Mouse (Mus musculus): Measurements from ENCODE around the gene Mlc1. TPM values are rescaled to one million over a fixed set of nuclear protein-coding genes. Genes with fewer than 3 reads are reported as not detected.

The Mlc1 gene
- polyA plus RNA-seq, 1 experiment from 2014 or later = not detected

- 69% methylated on average over 8 of the region's 8 CpGs for WGBS (ENCODE audit: insufficient replicate concordance)
- no peaks in the 10 kb centered on the region for H3K4me1 ChIP-seq (ENCODE audit: control insufficient read depth, insufficient read depth, low read length)
- H3K27me3 ChIP-seq (ENCODE audit: control insufficient read depth, insufficient read depth, low read length) = no peaks in the 10 kb centered on the region
- no peak overlapping the region for H3K4me3 ChIP-seq (ENCODE audit: low read depth, low read length)
- no peak overlapping the region for H3K4me2 ChIP-seq
- H3K9me3 ChIP-seq (replicated peaks; ENCODE audit: control insufficient read depth, low read length) = no peaks in the 10 kb centered on the region
- no peak for ATAC-seq (replicated peaks; ENCODE audit: insufficient number of reproducible peaks, low FRiP score, low TSS enrichment)
- no peaks in the 10 kb centered on the region for H3K36me3 ChIP-seq (ENCODE audit: control insufficient read depth, insufficient read depth, low read length)
- no peak overlapping the region for H3K9ac ChIP-seq (ENCODE audit: low read depth, low read length)
- H3K27ac ChIP-seq (ENCODE audit: low read depth, low read length) = no peak overlapping the region
These were observed 19.8 kb upstream of the Mlc1 start for GRCm38 (mm10) chr15:88998636-88999035.

GRCm38 (mm10) chr15:88989236-88989635 lies 10.4 kb upstream of the Mlc1 start:
- no peak overlapping the region for H3K27ac ChIP-seq (ENCODE audit: low read depth, low read length)
- no peak overlapping the region for H3K4me3 ChIP-seq (ENCODE audit: low read depth, low read length)
- H3K9me3 ChIP-seq (replicated peaks; ENCODE audit: control insufficient read depth, low read length) = no peaks in the 10 kb centered on the region
- no peak for ATAC-seq (replicated peaks; ENCODE audit: insufficient number of reproducible peaks, low FRiP score, low TSS enrichment)
- H3K4me1 ChIP-seq (ENCODE audit: control insufficient read depth, insufficient read depth, low read length) = no peaks in the 10 kb centered on the region
- H3K4me2 ChIP-seq = no peak overlapping the region
- no peaks in the 10 kb centered on the region for H3K36me3 ChIP-seq (ENCODE audit: control insufficient read depth, insufficient read depth, low read length)
- 59% methylated on average over 2 of the region's 2 CpGs for WGBS (ENCODE audit: insufficient replicate concordance)
- H3K9ac ChIP-seq (ENCODE audit: low read depth, low read length) = no peak overlapping the region
- no peaks in the 10 kb centered on the region for H3K27me3 ChIP-seq (ENCODE audit: control insufficient read depth, insufficient read depth, low read length)

GRCm38 (mm10) chr15:88982534-88983079 lies 3.8 kb upstream of the Mlc1 start, which contains the start of gene Mov10l1:
Mov10l1 (plus strand) TSS chr15:88982909.
- no peaks in the 10 kb centered on the region for H3K4me1 ChIP-seq (ENCODE audit: control insufficient read depth, insufficient read depth, low read length)
- no peaks in the 10 kb centered on the region for H3K9me3 ChIP-seq (replicated peaks; ENCODE audit: control insufficient read depth, low read length)
- no peak within 1 kb of the TSS for H3K27ac ChIP-seq (ENCODE audit: low read depth, low read length)
- no peaks in the 10 kb centered on the region for H3K36me3 ChIP-seq (ENCODE audit: control insufficient read depth, insufficient read depth, low read length)
- H3K4me3 ChIP-seq (ENCODE audit: low read depth, low read length) = no peak within 1 kb of the TSS
- H3K9ac ChIP-seq (ENCODE audit: low read depth, low read length) = no peak within 1 kb of the TSS
- ATAC-seq (replicated peaks; ENCODE audit: insufficient number of reproducible peaks, low FRiP score, low TSS enrichment) = no peak
- 88% methylated on average over 31 of the region's 31 CpGs for WGBS (ENCODE audit: insufficient replicate concordance)
- no peak within 1 kb of the TSS for H3K4me2 ChIP-seq
- H3K27me3 ChIP-seq (ENCODE audit: control insufficient read depth, insufficient read depth, low read length) = no peaks in the 10 kb centered on the region

- ATAC-seq (replicated peaks; ENCODE audit: insufficient number of reproducible peaks, low FRiP score, low TSS enrichment) = no peak
- H3K9ac ChIP-seq (ENCODE audit: low read depth, low read length) = no peak overlapping the region
- H3K9me3 ChIP-seq (replicated peaks; ENCODE audit: control insufficient read depth, low read length) = no peaks in the 10 kb centered on the region
- WGBS (ENCODE audit: insufficient replicate concordance) = 31% methylated on average over 3 of the region's 3 CpGs
- H3K27me3 ChIP-seq (ENCODE audit: control insufficient read depth, insufficient read depth, low read length) = no peaks in the 10 kb centered on the region
- no peaks in the 10 kb centered on the region for H3K36me3 ChIP-seq (ENCODE audit: control insufficient read depth, insufficient read depth, low read length)
- H3K27ac ChIP-seq (ENCODE audit: low read depth, low read length) = no peak overlapping the region
- no peaks in the 10 kb centered on the region for H3K4me1 ChIP-seq (ENCODE audit: control insufficient read depth, insufficient read depth, low read length)
- H3K4me3 ChIP-seq (ENCODE audit: low read depth, low read length) = no peak overlapping the region
- H3K4me2 ChIP-seq = no peak overlapping the region
These were observed 285 bp upstream of the Mlc1 start for GRCm38 (mm10) chr15:88979138-88979446.

- no peak overlapping the region for H3K27ac ChIP-seq (ENCODE audit: low read depth, low read length)
- no peak overlapping the region for H3K4me2 ChIP-seq
- H3K9me3 ChIP-seq (replicated peaks; ENCODE audit: control insufficient read depth, low read length) = no peaks in the 10 kb centered on the region
- no peaks in the 10 kb centered on the region for H3K36me3 ChIP-seq (ENCODE audit: control insufficient read depth, insufficient read depth, low read length)
- H3K9ac ChIP-seq (ENCODE audit: low read depth, low read length) = no peak overlapping the region
- no peak for ATAC-seq (replicated peaks; ENCODE audit: insufficient number of reproducible peaks, low FRiP score, low TSS enrichment)
- no peaks in the 10 kb centered on the region for H3K4me1 ChIP-seq (ENCODE audit: control insufficient read depth, insufficient read depth, low read length)
- H3K4me3 ChIP-seq (ENCODE audit: low read depth, low read length) = no peak overlapping the region
- WGBS (ENCODE audit: insufficient replicate concordance) = 83% methylated on average over 4 of the region's 4 CpGs
- no peaks in the 10 kb centered on the region for H3K27me3 ChIP-seq (ENCODE audit: control insufficient read depth, insufficient read depth, low read length)
These were observed 6.5 kb downstream of the Mlc1 start for GRCm38 (mm10) chr15:88972300-88972699.

GRCm38 (mm10) chr15:88964070-88964578 lies 14.7 kb downstream of the Mlc1 start:
- H3K36me3 ChIP-seq (ENCODE audit: control insufficient read depth, insufficient read depth, low read length) = no peaks in the 10 kb centered on the region
- H3K9me3 ChIP-seq (replicated peaks; ENCODE audit: control insufficient read depth, low read length) = no peaks in the 10 kb centered on the region
- H3K27ac ChIP-seq (ENCODE audit: low read depth, low read length) = no peak overlapping the region
- H3K9ac ChIP-seq (ENCODE audit: low read depth, low read length) = no peak overlapping the region
- H3K4me2 ChIP-seq = no peak overlapping the region
- ATAC-seq (replicated peaks; ENCODE audit: insufficient number of reproducible peaks, low FRiP score, low TSS enrichment) = no peak
- WGBS (ENCODE audit: insufficient replicate concordance) = 77% methylated on average over 2 of the region's 2 CpGs
- no peak overlapping the region for H3K4me3 ChIP-seq (ENCODE audit: low read depth, low read length)
- no peaks in the 10 kb centered on the region for H3K27me3 ChIP-seq (ENCODE audit: control insufficient read depth, insufficient read depth, low read length)
- no peaks in the 10 kb centered on the region for H3K4me1 ChIP-seq (ENCODE audit: control insufficient read depth, insufficient read depth, low read length)

GRCm38 (mm10) chr15:88957522-88957921 lies 21.3 kb downstream of the Mlc1 start:
- H3K4me3 ChIP-seq (ENCODE audit: low read depth, low read length) = no peak overlapping the region
- H3K9me3 ChIP-seq (replicated peaks; ENCODE audit: control insufficient read depth, low read length) = no peaks in the 10 kb centered on the region
- H3K4me2 ChIP-seq = no peak overlapping the region
- H3K27ac ChIP-seq (ENCODE audit: low read depth, low read length) = no peak overlapping the region
- no peak overlapping the region for H3K9ac ChIP-seq (ENCODE audit: low read depth, low read length)
- no peaks in the 10 kb centered on the region for H3K36me3 ChIP-seq (ENCODE audit: control insufficient read depth, insufficient read depth, low read length)
- no peak for ATAC-seq (replicated peaks; ENCODE audit: insufficient number of reproducible peaks, low FRiP score, low TSS enrichment)
- WGBS (ENCODE audit: insufficient replicate concordance) = 73% methylated on average over 4 of the region's 4 CpGs
- no peaks in the 10 kb centered on the region for H3K4me1 ChIP-seq (ENCODE audit: control insufficient read depth, insufficient read depth, low read length)
- H3K27me3 ChIP-seq (ENCODE audit: control insufficient read depth, insufficient read depth, low read length) = peaks cover 30% of the 10 kb centered on the region

- peaks cover 30% of the 10 kb centered on the region for H3K27me3 ChIP-seq (ENCODE audit: control insufficient read depth, insufficient read depth, low read length)
- H3K4me3 ChIP-seq (ENCODE audit: low read depth, low read length) = no peak overlapping the region
- H3K36me3 ChIP-seq (ENCODE audit: control insufficient read depth, insufficient read depth, low read length) = no peaks in the 10 kb centered on the region
- H3K4me1 ChIP-seq (ENCODE audit: control insufficient read depth, insufficient read depth, low read length) = no peaks in the 10 kb centered on the region
- no peaks in the 10 kb centered on the region for H3K9me3 ChIP-seq (replicated peaks; ENCODE audit: control insufficient read depth, low read length)
- no peak for ATAC-seq (replicated peaks; ENCODE audit: insufficient number of reproducible peaks, low FRiP score, low TSS enrichment)
- no peak overlapping the region for H3K9ac ChIP-seq (ENCODE audit: low read depth, low read length)
- WGBS (ENCODE audit: insufficient replicate concordance) = 80% methylated on average over 6 of the region's 6 CpGs
- H3K27ac ChIP-seq (ENCODE audit: low read depth, low read length) = no peak overlapping the region
- H3K4me2 ChIP-seq = no peak overlapping the region
These were observed 23.5 kb downstream of the Mlc1 start for GRCm38 (mm10) chr15:88955342-88955741.

- Histone ChIP-seq H3K9me3 (replicated peaks; ENCODE audit: control insufficient read depth, low read length) (no peaks in the 10 kb centered on the region), H3K4me1 (ENCODE audit: control insufficient read depth, insufficient read depth, low read length) (no peaks in the 10 kb centered on the region), H3K4me2 (peak within 1 kb of the TSS; percentile 86), H3K36me3 (ENCODE audit: control insufficient read depth, insufficient read depth, low read length) (no peaks in the 10 kb centered on the region), H3K27me3 (ENCODE audit: control insufficient read depth, insufficient read depth, low read length) (peaks cover 30% of the 10 kb centered on the region), H3K27ac (ENCODE audit: low read depth, low read length) (no peak within 1 kb of the TSS), H3K4me3 (ENCODE audit: low read depth, low read length) (peak within 1 kb of the TSS; percentile 43), H3K9ac (ENCODE audit: low read depth, low read length) (no peak within 1 kb of the TSS)
- WGBS (ENCODE audit: insufficient replicate concordance) = 2% methylated on average over 53 of the region's 53 CpGs
- ATAC-seq (replicated peaks; ENCODE audit: insufficient number of reproducible peaks, low FRiP score, low TSS enrichment) = peak; percentile 61; the same call in 1 of the 2 replicates
These were observed 24.3 kb downstream of the Mlc1 start, which contains the start of gene Ttll8 for GRCm38 (mm10) chr15:88954368-88955072. Ttll8 (minus strand) TSS chr15:88954418.
